Mouse (Mus musculus): ENCODE measurements around the gene Olfr725. TPM values are rescaled to one million over a fixed set of nuclear protein-coding genes. Genes with fewer than 3 reads are reported as not detected.

Olfr725 gene
- polyA plus RNA-seq (2012; rRNA removed), result not detected in 2 replicates

GRCm38 (mm10) chr14:50040275-50040674, at the start of gene Olfr725:
Gene Olfr725 (minus strand): TSS chr14:50040375.

Other genes with a start within 250 kb of the Olfr725 start
- gene Olfr722, start 138.4 kb downstream of the Olfr725 start, polyA plus RNA-seq (2012; rRNA removed), result not detected in 2 replicates
- not detected in 2 replicates for gene Olfr723, start 108.6 kb downstream of the Olfr725 start, polyA plus RNA-seq (2012; rRNA removed)
- gene Olfr724, start 77.1 kb downstream of the Olfr725 start, polyA plus RNA-seq (2012; rRNA removed), result not detected in 2 replicates
- not detected in 2 replicates for gene Olfr726, start 50.6 kb upstream of the Olfr725 start, polyA plus RNA-seq (2012; rRNA removed)
- not detected in 2 replicates for gene Olfr727, start 82.8 kb upstream of the Olfr725 start, polyA plus RNA-seq (2012; rRNA removed)
- gene Olfr728, start 102.3 kb upstream of the Olfr725 start, polyA plus RNA-seq (2012; rRNA removed), result not detected in 2 replicates
- not detected in 2 replicates for gene Olfr729, start 112.5 kb upstream of the Olfr725 start, polyA plus RNA-seq (2012; rRNA removed)
- gene Olfr730, start 147.8 kb upstream of the Olfr725 start, polyA plus RNA-seq (2012; rRNA removed), result not detected in 2 replicates
- gene Olfr731, start 201.5 kb upstream of the Olfr725 start, polyA plus RNA-seq (2012; rRNA removed), result not detected in 2 replicates
- gene Olfr732, start 243.8 kb upstream of the Olfr725 start, polyA plus RNA-seq (2012; rRNA removed), result not detected in 2 replicates

Measured in colon, adult 2 months (tissue).